Mouse (Mus musculus): ENCODE results near the gene Cyp3a57.
"Not testable (repeated sequence)": the region's sequence is repeated elsewhere in the genome, so short reads cannot be mapped to it uniquely, and the experiment has no call there.

The Cyp3a57 gene

GRCm38 (mm10) chr5:145344941-145345340 is at the start of gene Cyp3a57:
Gene Cyp3a57 (plus strand): TSS chr5:145345279.
- DNase-seq (ENCODE audit: low spot score in 2 of 2) = no peak

GRCm38 (mm10) chr5:145300469-145300868 is 44.6 kb upstream of the Cyp3a57 start:
- DNase-seq (ENCODE audit: low spot score in 2 of 2) = no peak

GRCm38 (mm10) chr5:145301796-145302195 is 43.3 kb upstream of the Cyp3a57 start:
- not testable (repeated sequence) for DNase-seq (ENCODE audit: low spot score in 2 of 2)

- DNase-seq (ENCODE audit: low spot score in 2 of 2) = no peak
Measured at GRCm38 (mm10) chr5:145302424-145302823, 42.7 kb upstream of the Cyp3a57 start.

- DNase-seq (ENCODE audit: low spot score in 2 of 2) = not testable (repeated sequence)
Measured at GRCm38 (mm10) chr5:145306953-145307352, 38.1 kb upstream of the Cyp3a57 start.

GRCm38 (mm10) chr5:145307811-145308210 is 37.3 kb upstream of the Cyp3a57 start:
- not testable (repeated sequence) for DNase-seq (ENCODE audit: low spot score in 2 of 2)

GRCm38 (mm10) chr5:145313845-145314244 is 31.2 kb upstream of the Cyp3a57 start:
- DNase-seq (ENCODE audit: low spot score in 2 of 2) = no peak

GRCm38 (mm10) chr5:145317141-145317540 is 27.9 kb upstream of the Cyp3a57 start:
- no peak for DNase-seq (ENCODE audit: low spot score in 2 of 2)

- not testable (repeated sequence) for DNase-seq (ENCODE audit: low spot score in 2 of 2)
Measured at GRCm38 (mm10) chr5:145338756-145339155, 6.3 kb upstream of the Cyp3a57 start.

GRCm38 (mm10) chr5:145349697-145350096 is 4.6 kb downstream of the Cyp3a57 start:
- DNase-seq (ENCODE audit: low spot score in 2 of 2) = no peak

- no peak for DNase-seq (ENCODE audit: low spot score in 2 of 2)
Measured at GRCm38 (mm10) chr5:145353081-145353480, 8.0 kb downstream of the Cyp3a57 start.

- DNase-seq (ENCODE audit: low spot score in 2 of 2) = not testable (repeated sequence)
Measured at GRCm38 (mm10) chr5:145415416-145415815, 70.3 kb downstream of the Cyp3a57 start.

GRCm38 (mm10) chr5:145422287-145422686 is 77.2 kb downstream of the Cyp3a57 start:
- DNase-seq (ENCODE audit: low spot score in 2 of 2) = no peak

- no peak for DNase-seq (ENCODE audit: low spot score in 2 of 2)
Measured at GRCm38 (mm10) chr5:145431004-145431403, 85.9 kb downstream of the Cyp3a57 start.

GRCm38 (mm10) chr5:145433688-145434087 is 88.6 kb downstream of the Cyp3a57 start:
- DNase-seq (ENCODE audit: low spot score in 2 of 2) = no peak
